Mouse (Mus musculus): Measurements from ENCODE around the gene Zfp800.

Zfp800 gene

DNA sequence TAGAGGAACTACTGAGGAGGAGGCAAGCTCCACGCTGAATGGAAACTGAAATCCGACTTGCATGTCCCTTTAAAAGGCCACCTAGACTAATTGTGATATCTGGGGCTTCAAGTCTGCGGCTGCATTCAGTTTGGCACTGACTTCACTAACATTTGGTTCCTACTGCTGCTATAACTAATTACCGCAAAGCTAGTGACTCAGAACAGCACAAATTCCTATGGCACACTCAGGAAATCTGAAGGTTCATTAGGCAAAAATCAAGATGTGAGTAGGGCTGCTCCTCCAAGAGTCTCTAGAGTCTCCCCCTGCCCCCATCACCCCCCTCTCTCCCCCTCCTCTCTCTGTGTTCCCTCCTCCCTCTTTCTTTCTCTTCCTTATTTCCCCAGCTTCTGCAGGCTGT is 194.4 kb downstream of the Zfp800 start:
- DNase-seq (ENCODE audit: low spot score in 2 of 2), result no peak

- DNase-seq (ENCODE audit: low spot score in 2 of 2), result no peak
Measured at GRCm38 (mm10) chr6:28202833-28203232, 195.0 kb downstream of the Zfp800 start.

DNA sequence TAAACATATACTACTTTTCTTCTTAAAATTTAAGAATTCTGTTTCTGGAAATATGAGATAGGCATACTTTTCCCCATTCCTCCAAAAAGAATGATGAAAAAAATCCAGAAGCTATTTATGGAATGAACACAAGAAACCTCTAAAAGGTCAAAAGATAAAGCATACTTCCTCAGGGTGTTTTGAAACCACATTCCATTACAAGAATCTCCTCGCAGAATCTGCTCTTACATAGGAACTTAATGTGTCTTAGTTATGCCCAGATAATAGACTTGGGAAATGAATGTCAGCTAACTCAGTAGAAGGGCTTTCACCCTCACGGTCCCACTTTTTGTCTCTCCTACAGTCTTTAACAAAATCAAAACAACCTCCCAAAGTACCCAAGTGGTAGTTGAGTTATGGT is 203.9 kb downstream of the Zfp800 start:
- DNase-seq (ENCODE audit: low spot score in 2 of 2), result no peak

DNA sequence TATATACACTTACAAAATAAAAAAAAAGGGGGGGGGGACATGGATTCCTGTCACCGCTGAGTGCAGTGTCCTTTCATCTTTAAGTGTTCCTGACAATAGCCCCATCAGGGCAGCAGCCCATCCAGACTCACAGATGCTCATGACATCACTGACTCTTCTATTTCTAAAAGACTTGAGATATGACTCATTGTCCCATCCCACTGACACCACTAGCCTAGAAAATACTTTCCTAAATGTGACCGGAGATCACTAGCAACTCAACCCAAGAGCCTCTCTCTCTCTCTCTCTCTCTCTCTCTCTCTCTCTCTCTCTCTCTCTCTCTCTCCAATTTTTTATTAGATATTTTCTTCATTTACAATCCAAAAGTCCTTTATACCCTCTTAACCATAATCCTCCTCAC is 205.9 kb downstream of the Zfp800 start:
- DNase-seq (ENCODE audit: low spot score in 2 of 2), result no peak

All from left cerebral cortex, adult 9 months (tissue).